Mouse (Mus musculus) cerebellum, adult 2 months (tissue): Measurements from ENCODE around the gene Pla2g16.

Experiments used
- CTCF ChIP-seq: fragments of 200-500 bp; IDR thresholded peaks from 2 replicates; pipeline ENCODE4 v1.5.1; 2011; ENCODE audit warnings: low read depth, mild to moderate bottlenecking, control low read depth, low read length, moderate library complexity, borderline replicate concordance; ENCODE audit not compliant: insufficient read depth
- POLR2A ChIP-seq: fragments of 200-500 bp; IDR thresholded peaks from 2 replicates; pipeline ENCODE4 v1.6.1; 2011; ENCODE audit warnings: low read length, control low read depth, borderline replicate concordance; ENCODE audit not compliant: insufficient read depth

DNA sequence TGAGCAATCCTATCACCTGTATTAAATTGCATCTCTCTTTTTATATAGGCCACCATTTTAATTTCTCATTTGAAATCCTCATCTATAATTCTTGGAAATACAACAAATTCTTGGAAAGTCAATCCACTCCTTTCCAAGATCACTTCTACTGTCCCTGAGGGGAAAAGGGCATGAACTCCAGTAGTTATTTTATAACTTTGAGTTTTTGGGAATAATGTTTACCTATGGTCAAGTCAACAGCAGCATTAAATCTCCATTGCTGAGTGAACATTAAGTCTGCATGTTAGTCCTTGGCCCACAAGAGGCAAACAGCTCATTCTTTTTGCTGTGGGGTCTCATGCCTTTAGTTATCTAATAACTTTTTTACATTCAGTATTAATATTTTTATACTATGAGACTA, 75.8 kb downstream of the Pla2g16 start:
- TF ChIP-seq CTCF: no peak
- TF ChIP-seq POLR2A: no peak
